Mouse (Mus musculus): Measurements from ENCODE around the gene Ptbp1.

The Ptbp1 gene

GRCm38 (mm10) chr10:79859116-79859515 lies 4.9 kb downstream of the Ptbp1 start:
- no peak for DNase-seq (ENCODE audit: low read depth)

GRCm38 (mm10) chr10:79860079-79860911 lies 6.1 kb downstream of the Ptbp1 start:
- no peak for DNase-seq (ENCODE audit: low read depth)

GRCm38 (mm10) chr10:79861230-79862048 lies 7.2 kb downstream of the Ptbp1 start:
- DNase-seq (ENCODE audit: low read depth), result no peak

GRCm38 (mm10) chr10:79862049-79862788 lies 8.0 kb downstream of the Ptbp1 start:
- no peak for DNase-seq (ENCODE audit: low read depth)

GRCm38 (mm10) chr10:79862925-79863324 lies 8.7 kb downstream of the Ptbp1 start:
- no peak for DNase-seq (ENCODE audit: low read depth)

GRCm38 (mm10) chr10:79864351-79865188 lies 10.3 kb downstream of the Ptbp1 start:
- DNase-seq (ENCODE audit: low read depth), result no peak

GRCm38 (mm10) chr10:79865189-79865601 lies 11.0 kb downstream of the Ptbp1 start:
- DNase-seq (ENCODE audit: low read depth), result no peak

- DNase-seq (ENCODE audit: low read depth), result no peak
Observed at GRCm38 (mm10) chr10:79865801-79866295, 11.6 kb downstream of the Ptbp1 start.

GRCm38 (mm10) chr10:79866601-79867000 lies 12.4 kb downstream of the Ptbp1 start:
- no peak for DNase-seq (ENCODE audit: low read depth)

GRCm38 (mm10) chr10:79871845-79872244 lies 17.6 kb downstream of the Ptbp1 start:
- no peak for DNase-seq (ENCODE audit: low read depth)

GRCm38 (mm10) chr10:79872862-79873261 lies 18.6 kb downstream of the Ptbp1 start:
- no peak for DNase-seq (ENCODE audit: low read depth)

GRCm38 (mm10) chr10:79873313-79873712 lies 19.1 kb downstream of the Ptbp1 start:
- no peak for DNase-seq (ENCODE audit: low read depth)

- no peak for DNase-seq (ENCODE audit: low read depth)
Observed at GRCm38 (mm10) chr10:79873715-79874289, 19.6 kb downstream of the Ptbp1 start.

GRCm38 (mm10) chr10:79874290-79874862 lies 20.1 kb downstream of the Ptbp1 start, which contains the start of the genes Prtn3 and Plppr3:
Prtn3 (plus strand) TSS chr10:79874476.
Plppr3 (minus strand) TSS chr10:79874634.
- no peak for DNase-seq (ENCODE audit: low read depth)

- DNase-seq (ENCODE audit: low read depth), result no peak
Observed at GRCm38 (mm10) chr10:79877174-79877573, 22.9 kb downstream of the Ptbp1 start.

GRCm38 (mm10) chr10:79877757-79878156 lies 23.5 kb downstream of the Ptbp1 start:
- DNase-seq (ENCODE audit: low read depth), result no peak

GRCm38 (mm10) chr10:79879527-79879926 lies 25.3 kb downstream of the Ptbp1 start:
- no peak for DNase-seq (ENCODE audit: low read depth)

GRCm38 (mm10) chr10:79880721-79881120 lies 26.5 kb downstream of the Ptbp1 start:
- no peak for DNase-seq (ENCODE audit: low read depth)

- no peak for DNase-seq (ENCODE audit: low read depth)
Observed at GRCm38 (mm10) chr10:79881981-79882380, 27.8 kb downstream of the Ptbp1 start.
